Mouse (Mus musculus) intestine, embryonic 15.5 days (tissue): ENCODE results near the gene Atp2b2. TPM values are rescaled to one million over a fixed set of nuclear protein-coding genes. Genes with fewer than 3 reads are reported as not detected.

Experiments
- ATAC-seq: fragments of 200-750 bp; cut with Nextera tagmentation; 2 replicates; pipeline ENCODE4 v1.8.0; 2017; ENCODE audit warnings: moderate TSS enrichment, moderate library complexity
- H3K27ac ChIP-seq: fragments of 300-500 bp; sonication (generic); 2 replicates; pipeline ENCODE4 v1.5.1; 2015; ENCODE audit warnings: mild to moderate bottlenecking, inconsistent platforms
- H3K27me3 ChIP-seq: fragments of 300-500 bp; sonication (generic); replicated peaks from 2 replicates; pipeline ENCODE4 v1.6.1; 2015; ENCODE audit warnings: inconsistent platforms
- H3K36me3 ChIP-seq: fragments of 300-500 bp; sonication (generic); 2 replicates; pipeline ENCODE4 v1.6.1; 2015; ENCODE audit warnings: inconsistent platforms
- H3K4me1 ChIP-seq: fragments of 300-500 bp; sonication (generic); replicated peaks from 2 replicates; pipeline ENCODE4 v1.6.1; 2015; ENCODE audit warnings: inconsistent platforms
- H3K4me2 ChIP-seq: fragments of 300-500 bp; sonication (generic); replicated peaks from 2 replicates; pipeline ENCODE4 v1.6.1; 2015; ENCODE audit warnings: mild to moderate bottlenecking, inconsistent platforms
- H3K4me3 ChIP-seq: fragments of 300-500 bp; sonication (generic); replicated peaks from 2 replicates; pipeline ENCODE4 v1.5.1; 2015; ENCODE audit warnings: inconsistent platforms
- H3K9ac ChIP-seq: fragments of 300-500 bp; sonication (generic); 2 replicates; pipeline ENCODE4 v1.6.1; 2015; ENCODE audit warnings: inconsistent platforms
- H3K9me3 ChIP-seq: fragments of 300-500 bp; sonication (generic); 2 replicates; pipeline ENCODE4 v1.6.1; 2016; ENCODE audit warnings: inconsistent platforms
- WGBS: fragments of 180-500 bp; shearing (Covaris S2); methylation state at CpG from one replicate; pipeline ENCODE4 v1.1.7; 2015; 5-methylcytosine and 5-hydroxymethylcytosine counted together
- polyA plus RNA-seq: library from polyadenylated mRNA; unstranded; fragments of >200 nt; fragmentation: Nextera tagmentation; extraction: Ambion mirVana; gene quantifications from 2 replicates; pipeline ENCODE4 v1.2.1, GENCODE M21; 2015

Atp2b2 gene
- polyA plus RNA-seq, 1 experiment from 2014 or later = 1.1 TPM

GRCm38 (mm10) chr6:113697222-113698205 is 344.9 kb downstream of the Atp2b2 start:
- Histone ChIP-seq H3K4me2 (peak overlapping the region; percentile 91), H3K4me1 (peaks cover 12% of the 10 kb centered on the region), H3K27me3 (no peaks in the 10 kb centered on the region), H3K36me3 (peaks cover 5% of the 10 kb centered on the region), H3K27ac (peak overlapping the region; percentile 92), H3K9me3 (no peaks in the 10 kb centered on the region), H3K9ac (peak overlapping the region; percentile 87), H3K4me3 (peak overlapping the region; percentile 86)
- WGBS = under 1% methylated on average over 86 of the region's 113 CpGs
- ATAC-seq = peak; percentile 12

GRCm38 (mm10) chr6:113696582-113697221 is 345.7 kb downstream of the Atp2b2 start, which contains the start of gene Tatdn2:
Tatdn2 (plus strand) TSS chr6:113697050.
- Histone ChIP-seq H3K27me3 (no peaks in the 10 kb centered on the region), H3K4me1 (peaks cover 12% of the 10 kb centered on the region), H3K9me3 (no peaks in the 10 kb centered on the region), H3K9ac (peak within 1 kb of the TSS; percentile 87), H3K36me3 (no peaks in the 10 kb centered on the region; the same call in 1 of the 2 replicates), H3K27ac (peak within 1 kb of the TSS; percentile 92), H3K4me3 (peak within 1 kb of the TSS; percentile 86), H3K4me2 (peak within 1 kb of the TSS; percentile 91)
- WGBS = under 1% methylated on average over 53 of the region's 58 CpGs
- ATAC-seq = peak; percentile 98

GRCm38 (mm10) chr6:113695766-113696355 is 346.6 kb downstream of the Atp2b2 start:
- H3K27ac ChIP-seq = peak overlapping the region; percentile 92
- H3K9me3 ChIP-seq = no peaks in the 10 kb centered on the region
- H3K4me2 ChIP-seq = peak overlapping the region; percentile 57
- no peaks in the 10 kb centered on the region for H3K27me3 ChIP-seq
- ATAC-seq = no peak
- H3K4me1 ChIP-seq = peaks cover 14% of the 10 kb centered on the region
- WGBS = 43% methylated on average over 4 of the region's 4 CpGs
- no peaks in the 10 kb centered on the region for H3K36me3 ChIP-seq
- no peak overlapping the region; the same call in 1 of the 2 replicates for H3K4me3 ChIP-seq
- no peak overlapping the region for H3K9ac ChIP-seq

GRCm38 (mm10) chr6:113695203-113695602 is 347.2 kb downstream of the Atp2b2 start:
- H3K27ac ChIP-seq = no peak overlapping the region
- H3K36me3 ChIP-seq = no peaks in the 10 kb centered on the region
- H3K4me3 ChIP-seq = no peak overlapping the region
- ATAC-seq = no peak
- H3K4me2 ChIP-seq = no peak overlapping the region
- H3K4me1 ChIP-seq = peaks cover 20% of the 10 kb centered on the region
- H3K27me3 ChIP-seq = no peaks in the 10 kb centered on the region
- no peaks in the 10 kb centered on the region for H3K9me3 ChIP-seq
- H3K9ac ChIP-seq = no peak overlapping the region
- 50% methylated on average over 1 of the region's 1 CpGs for WGBS

Other genes with a start within 250 kb of the Atp2b2 start
- gene Slc6a11, start 88.6 kb upstream of the Atp2b2 start, polyA plus RNA-seq = 0.24 and 0.29 TPM in 2 replicates
- 0.18 and 0.34 TPM in 2 replicates for gene Slc6a1, start 240.0 kb upstream of the Atp2b2 start, polyA plus RNA-seq